Mouse (Mus musculus): ENCODE results near the gene Abcc10.

Abcc10 gene

DNA sequence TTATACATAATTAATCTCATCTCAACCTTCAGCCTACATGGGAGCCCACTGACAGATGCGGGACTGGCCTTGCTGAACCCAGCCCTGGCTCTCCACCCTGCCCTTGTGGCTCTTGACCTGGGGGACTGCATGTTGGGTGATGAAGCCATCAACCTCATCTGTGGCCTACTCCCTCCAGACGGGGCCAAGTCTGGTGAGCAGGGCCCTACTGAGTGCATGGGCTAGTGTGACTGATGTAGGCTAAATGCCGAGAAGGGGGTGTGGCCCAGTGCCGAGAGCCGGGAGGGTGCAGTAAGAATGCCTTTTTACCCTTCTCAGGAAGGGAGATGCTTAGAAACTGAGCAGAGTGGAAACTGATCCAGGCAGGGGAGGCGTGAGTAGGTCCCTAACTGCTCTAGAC lies 73.0 kb downstream of the Abcc10 start:
- no peak for DNase-seq

DNA sequence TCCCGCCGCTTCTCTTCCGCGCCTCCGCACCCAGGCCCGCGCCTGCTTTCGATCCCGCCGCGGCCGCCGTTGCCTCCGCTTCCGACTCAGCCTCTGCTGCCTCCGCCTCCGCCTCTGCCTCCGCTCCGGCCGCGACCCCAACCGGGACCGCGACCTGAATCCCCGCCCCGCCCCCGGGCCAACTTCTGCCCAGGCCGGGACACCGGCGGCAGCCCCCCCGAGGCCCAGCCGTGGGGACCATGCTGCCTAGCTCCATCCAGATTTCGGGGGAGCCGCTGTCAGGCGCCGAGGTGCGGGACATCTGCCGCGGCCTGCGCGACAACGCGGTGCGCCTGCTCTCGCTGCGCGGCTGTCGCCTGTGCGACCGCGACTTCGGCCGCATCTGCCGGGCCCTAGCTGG lies 74.0 kb downstream of the Abcc10 start:
- peak; percentile 64 for DNase-seq

DNA sequence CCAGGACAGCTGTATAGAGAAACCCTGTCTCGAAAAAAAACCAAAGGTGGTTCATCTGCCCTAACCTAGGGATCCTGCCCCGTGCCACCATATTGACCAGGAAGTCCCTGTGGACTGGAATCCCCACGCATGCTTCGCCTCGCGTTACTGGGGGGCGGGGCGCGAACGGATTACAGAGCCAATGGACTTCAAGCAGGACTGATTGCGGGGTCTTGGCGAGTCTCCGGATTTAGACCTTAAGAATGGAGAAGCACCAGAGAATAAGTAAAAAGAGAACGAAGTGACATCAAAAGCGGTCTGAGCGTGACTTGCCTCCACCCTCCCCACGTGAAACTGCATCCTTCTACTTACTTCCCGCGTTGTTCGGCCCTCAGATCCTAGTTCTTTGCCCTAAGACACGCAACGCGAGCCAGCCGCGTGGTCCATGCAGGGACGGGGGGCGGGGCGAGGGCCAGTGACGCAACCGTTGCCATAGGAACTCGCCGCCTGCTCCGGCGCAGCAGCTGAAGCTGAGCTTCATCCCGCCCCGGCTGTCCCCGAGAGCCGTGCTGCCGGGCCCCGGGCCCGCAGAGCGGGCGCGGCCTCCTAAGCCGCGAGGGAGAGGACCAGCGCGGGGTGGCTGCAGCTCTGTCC lies 74.6 kb downstream of the Abcc10 start, which contains the start of gene Lrrc73:
Gene Lrrc73, plus strand, starts transcription at position 80 of the 633 bp plus-strand sequence.
- peak; percentile 94 for DNase-seq
